Comparison of ENCODE assay signal across 8 mouse cellular contexts in genomic region chr2:135880269-135880760, GRCm38 (mm10).
DNase-seq lines count a peak whose midpoint lies in the region; ATAC-seq and TF ChIP-seq lines count a peak whose summit lies in the region.

No protein-coding gene starts in this region.

- H3K27ac ChIP-seq in heart, embryonic 16.5 days (ENCODE audit: low read length): peak overlapping the region; percentile 55
- peak overlapping the region; percentile 63 for H3K27ac ChIP-seq in lung, embryonic 16.5 days (ENCODE audit: low read length)
- H3K27ac ChIP-seq in limb, embryonic 13.5 days: peak overlapping the region; percentile 48; the same call in 1 of the 2 replicates
- H3K27ac ChIP-seq in neural tube, embryonic 15.5 days (replicated peaks): peak overlapping the region; percentile 49; the same call in 1 of the 2 replicates
- H3K27ac ChIP-seq in layer of hippocampus, adult 2 months: no peak overlapping the region

- H3K4me2 ChIP-seq in heart, embryonic 16.5 days (ENCODE audit: low read depth, low read length): no peak overlapping the region
- no peak overlapping the region for H3K4me2 ChIP-seq in lung, embryonic 16.5 days (ENCODE audit: low read depth, low read length)
- no peak overlapping the region for H3K4me2 ChIP-seq in limb, embryonic 13.5 days (replicated peaks)
- no peak overlapping the region for H3K4me2 ChIP-seq in neural tube, embryonic 15.5 days

- H3K9ac ChIP-seq in heart, embryonic 16.5 days (ENCODE audit: low read length): no peak overlapping the region
- 0 out of 2 replicates have a peak overlapping the region, but pooled peaks have one; percentile 8 for H3K9ac ChIP-seq in lung, embryonic 16.5 days (ENCODE audit: low read length)
- no peak overlapping the region; the same call in 1 of the 2 replicates for H3K9ac ChIP-seq in limb, embryonic 13.5 days
- no peak overlapping the region for H3K9ac ChIP-seq in neural tube, embryonic 15.5 days (replicated peaks)

- TF ChIP-seq POLR2A in lung, adult 2 months (IDR thresholded peaks at IDR 0.05; ENCODE audit: borderline replicate concordance, extremely low read depth, low read depth, low read length): no peak

- H3K27me3 ChIP-seq in heart, embryonic 16.5 days (ENCODE audit: control insufficient read depth, insufficient read depth, low read length): no peaks in the 10 kb centered on the region
- no peaks in the 10 kb centered on the region for H3K27me3 ChIP-seq in lung, embryonic 16.5 days (ENCODE audit: control insufficient read depth, insufficient read depth, low read depth, low read length)
- no peaks in the 10 kb centered on the region for H3K27me3 ChIP-seq in limb, embryonic 13.5 days
- no peaks in the 10 kb centered on the region for H3K27me3 ChIP-seq in neural tube, embryonic 15.5 days (replicated peaks)

- no peaks in the 10 kb centered on the region for H3K36me3 ChIP-seq in heart, embryonic 16.5 days (ENCODE audit: control insufficient read depth, insufficient read depth)
- H3K36me3 ChIP-seq in lung, embryonic 16.5 days (ENCODE audit: control insufficient read depth, insufficient read depth, low read length): no peaks in the 10 kb centered on the region
- H3K36me3 ChIP-seq in limb, embryonic 13.5 days: no peaks in the 10 kb centered on the region
- H3K36me3 ChIP-seq in neural tube, embryonic 15.5 days: no peaks in the 10 kb centered on the region

- H3K9me3 ChIP-seq in heart, embryonic 16.5 days (replicated peaks; ENCODE audit: control insufficient read depth, low read length): no peaks in the 10 kb centered on the region
- H3K9me3 ChIP-seq in lung, embryonic 16.5 days (ENCODE audit: control insufficient read depth, low read length): no peaks in the 10 kb centered on the region
- no peaks in the 10 kb centered on the region for H3K9me3 ChIP-seq in limb, embryonic 13.5 days
- no peaks in the 10 kb centered on the region for H3K9me3 ChIP-seq in neural tube, embryonic 15.5 days (replicated peaks)

- DNase-seq in heart, adult 18-20 months: no peak
- no peak for DNase-seq in lung, adult 2 months
- no peak for DNase-seq in layer of hippocampus, adult 11-12 months (ENCODE audit: low spot score)
- DNase-seq in layer of hippocampus, adult 2 months (ENCODE audit: low spot score in 2 of 2): no peak

- 38% methylated on average over 6 of the region's 6 CpGs for WGBS in heart, embryonic 16.5 days
- WGBS in lung, embryonic 16.5 days: 22% methylated on average over 6 of the region's 6 CpGs
- WGBS in lung, adult 2 months: 26% methylated on average over 6 of the region's 6 CpGs
- WGBS in limb, embryonic 13.5 days: 26% methylated on average over 6 of the region's 6 CpGs
- 51% methylated on average over 6 of the region's 6 CpGs for WGBS in neural tube, embryonic 15.5 days

- no peak overlapping the region for H3K4me3 ChIP-seq in heart, embryonic 16.5 days (ENCODE audit: low read length)
- H3K4me3 ChIP-seq in lung, embryonic 16.5 days (ENCODE audit: low read length): no peak overlapping the region
- no peak overlapping the region for H3K4me3 ChIP-seq in lung, adult 2 months (replicated peaks; ENCODE audit: extremely low read depth, low read depth, low read length)
- no peak overlapping the region for H3K4me3 ChIP-seq in limb, embryonic 13.5 days
- no peak overlapping the region for H3K4me3 ChIP-seq in neural tube, embryonic 15.5 days (replicated peaks)
- no peak overlapping the region for H3K4me3 ChIP-seq in layer of hippocampus, adult 2 months

- TF ChIP-seq CTCF in lung, adult 2 months (IDR thresholded peaks at IDR 0.05; ENCODE audit: insufficient read depth, low read length): no peak
- TF ChIP-seq CTCF in layer of hippocampus, adult 2 months (conservative IDR thresholded peaks at IDR 0.05): no peak

- ATAC-seq in heart, embryonic 16.5 days (replicated peaks; ENCODE audit: extremely low read depth, insufficient read depth, low FRiP score): peak; percentile 43; the same call in 1 of the 2 replicates
- peak; percentile 90 for ATAC-seq in lung, embryonic 16.5 days (ENCODE audit: low read depth)
- ATAC-seq in limb, embryonic 13.5 days (ENCODE audit: low FRiP score, low read depth): peak; percentile 83
- ATAC-seq in neural tube, embryonic 15.5 days (ENCODE audit: low FRiP score): no peak

- H3K4me1 ChIP-seq in heart, embryonic 16.5 days (ENCODE audit: control insufficient read depth, insufficient read depth, low read length): peaks cover 9% of the 10 kb centered on the region
- peaks cover 3% of the 10 kb centered on the region for H3K4me1 ChIP-seq in lung, embryonic 16.5 days (replicated peaks; ENCODE audit: control insufficient read depth, insufficient read depth, low read length)
- H3K4me1 ChIP-seq in lung, adult 2 months (ENCODE audit: control insufficient read depth, insufficient read depth, low read length): peaks cover 7% of the 10 kb centered on the region
- peaks cover 11% of the 10 kb centered on the region for H3K4me1 ChIP-seq in limb, embryonic 13.5 days
- H3K4me1 ChIP-seq in neural tube, embryonic 15.5 days: peaks cover 6% of the 10 kb centered on the region; the same call in 1 of the 2 replicates
